Mouse (Mus musculus): ENCODE measurements around the gene AC124502.3.
"Not testable (repeated sequence)": the region's sequence is repeated elsewhere in the genome, so short reads cannot be mapped to it uniquely, and the experiment has no call there.

AC124502.3 gene

DNA sequence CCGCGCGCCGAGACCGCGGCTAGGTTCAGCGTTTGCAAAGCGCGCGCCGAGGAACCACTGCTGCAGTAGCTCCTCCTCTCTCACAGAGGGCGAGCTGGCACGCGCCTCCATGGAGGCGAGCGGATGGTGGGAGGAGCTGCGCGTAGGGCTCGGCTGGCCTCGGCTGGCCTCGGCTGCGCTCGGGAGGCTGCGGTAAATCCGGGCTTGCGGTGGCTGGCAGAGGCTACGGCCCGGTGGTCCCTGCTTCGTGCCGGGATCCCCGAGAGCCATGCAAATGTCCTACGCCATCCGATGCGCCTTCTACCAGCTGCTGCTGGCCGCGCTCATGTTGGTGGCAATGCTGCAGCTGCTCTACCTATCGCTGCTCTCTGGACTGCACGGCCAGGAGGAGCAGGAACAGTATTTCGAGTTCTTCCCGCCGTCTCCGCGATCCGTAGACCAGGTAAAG is at the start of gene AC124502.3, which contains the start of gene B4gat1:
Gene AC124502.3, plus strand, starts transcription at position 183 of the 448 bp plus-strand sequence.
Gene B4gat1, plus strand, starts transcription at position 118 of the 448 bp plus-strand sequence.
- DNase-seq (ENCODE audit: low spot score in 2 of 2): peak; percentile 71 to 89

DNA sequence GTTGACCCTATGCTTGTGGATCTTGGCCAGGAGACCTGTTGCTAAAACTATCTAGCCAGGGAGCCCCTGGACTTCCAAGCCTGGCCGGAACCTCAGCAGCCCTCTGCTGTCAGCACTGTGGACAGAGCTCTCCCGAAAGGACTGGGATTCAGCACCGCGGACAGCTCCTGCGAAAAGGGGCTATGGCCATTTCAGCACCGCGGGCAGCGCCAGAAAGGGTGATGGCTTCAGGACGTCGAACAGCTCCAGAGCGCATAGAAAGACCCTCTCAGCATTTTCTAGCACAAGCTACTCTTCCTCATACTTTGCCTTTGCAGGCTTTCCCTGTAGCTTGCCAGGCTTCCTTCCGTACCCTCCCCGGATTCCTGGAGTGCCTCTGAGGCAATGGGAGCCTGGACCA is 49.7 kb upstream of the AC124502.3 start:
- DNase-seq (ENCODE audit: low spot score in 2 of 2): peak in 1 of 2 experiments; percentile 70

DNA sequence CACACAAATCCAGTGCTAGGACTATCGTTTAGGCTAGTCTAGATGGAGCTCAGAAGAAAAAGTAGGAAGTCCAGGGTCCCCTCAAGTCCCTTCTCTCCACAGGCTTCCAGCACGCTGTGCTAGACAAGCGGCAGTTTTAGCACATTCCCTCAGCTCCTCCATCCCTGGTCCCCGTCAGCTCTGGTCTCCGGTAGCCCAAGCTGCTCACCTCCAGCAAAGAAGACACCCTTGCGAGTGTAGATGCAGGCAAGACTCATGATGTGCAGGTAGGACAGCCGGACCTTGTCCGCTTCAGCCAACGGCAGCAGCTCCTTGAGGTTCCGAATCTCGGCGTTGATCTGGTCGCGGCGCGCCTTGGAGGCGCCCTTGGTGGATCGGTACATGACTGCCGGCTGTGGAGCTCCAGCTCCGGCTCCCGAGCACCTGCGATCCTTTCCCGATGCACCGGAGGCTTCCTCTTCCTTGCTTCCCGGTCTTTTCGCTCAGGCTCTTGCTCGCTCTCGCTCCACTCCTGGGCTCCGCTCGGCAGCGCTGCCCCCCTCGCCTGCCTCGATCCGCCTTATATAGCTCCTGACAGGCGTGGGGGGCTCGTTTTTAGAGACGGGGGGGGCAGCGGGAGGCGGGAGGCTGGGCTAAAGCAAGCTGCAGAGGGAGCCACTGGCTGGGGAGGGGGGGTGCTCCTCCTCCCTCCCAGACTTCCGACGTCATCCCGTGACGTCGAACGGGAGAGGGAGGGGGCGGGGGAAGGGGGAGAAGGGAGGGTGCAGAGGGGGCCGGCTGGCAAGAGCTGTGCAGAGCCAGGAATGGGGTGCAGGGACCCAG is 49.0 kb upstream of the AC124502.3 start:
- peak in 1 of 2 experiments; percentile 81 for DNase-seq (ENCODE audit: low spot score in 2 of 2)

DNA sequence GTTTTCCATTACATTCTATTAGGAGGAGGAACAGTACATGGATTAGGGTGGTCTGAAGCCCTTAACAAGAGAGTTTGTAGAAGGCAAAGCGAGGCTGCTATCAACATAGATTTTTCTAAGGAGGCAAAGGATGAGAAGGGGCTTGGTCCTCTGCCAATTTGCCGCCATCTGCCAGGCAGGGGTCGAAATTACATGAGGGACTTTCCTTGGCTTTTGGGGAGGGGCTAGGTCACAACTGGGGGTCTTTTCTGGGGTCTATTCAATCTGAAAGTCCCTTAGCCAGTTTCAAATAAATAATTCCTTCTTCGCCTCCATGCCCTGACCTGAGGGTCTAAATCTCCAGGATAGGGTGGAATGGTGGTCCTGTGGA is 48.5 kb upstream of the AC124502.3 start, which contains the start of gene Npas4:
Gene Npas4, minus strand, starts transcription at position 61 of the 370 bp plus-strand sequence.
- DNase-seq (ENCODE audit: low spot score in 2 of 2): no peak

DNA sequence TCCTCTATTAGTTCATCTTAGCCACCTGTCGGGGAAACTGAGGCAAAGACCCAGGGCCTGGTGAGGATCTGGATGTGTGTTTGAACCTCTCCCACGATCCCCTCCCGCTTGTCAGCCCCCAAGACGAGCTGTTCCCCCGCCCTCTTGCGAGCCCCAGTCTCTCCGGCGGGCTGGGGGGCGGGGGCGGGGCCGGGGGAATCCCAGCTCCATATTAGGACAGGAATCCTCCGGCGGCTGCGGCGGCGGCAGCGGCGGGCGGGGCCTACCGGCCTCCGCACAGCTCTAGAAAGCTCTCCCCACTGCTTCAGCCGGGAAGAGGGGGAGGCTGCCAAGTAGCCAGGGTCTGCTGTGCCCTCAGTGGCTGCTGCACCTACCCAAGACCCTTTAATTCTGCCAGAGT is 48.0 kb upstream of the AC124502.3 start:
- DNase-seq (ENCODE audit: low spot score in 2 of 2): no peak

DNA sequence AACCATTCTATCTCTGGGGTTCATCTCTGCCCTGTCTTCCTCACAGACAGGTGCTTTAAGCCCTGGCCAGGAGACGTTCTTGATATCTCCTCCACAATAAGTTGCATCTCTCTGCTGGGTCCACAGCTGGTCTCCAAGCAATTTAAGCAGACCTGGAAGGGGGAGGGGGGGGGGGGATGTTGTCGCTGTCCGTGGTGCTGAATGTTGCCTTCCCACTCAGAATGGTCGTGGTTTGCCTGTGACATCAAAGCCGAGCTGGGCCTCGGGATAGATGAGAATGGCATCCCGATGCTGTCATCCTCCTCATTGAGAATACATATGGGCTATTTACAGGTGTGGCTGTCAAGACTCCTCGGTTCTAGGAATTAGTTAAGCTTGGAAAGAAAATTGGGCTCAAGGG is 46.3 kb upstream of the AC124502.3 start:
- DNase-seq (ENCODE audit: low spot score in 2 of 2): no peak

DNA sequence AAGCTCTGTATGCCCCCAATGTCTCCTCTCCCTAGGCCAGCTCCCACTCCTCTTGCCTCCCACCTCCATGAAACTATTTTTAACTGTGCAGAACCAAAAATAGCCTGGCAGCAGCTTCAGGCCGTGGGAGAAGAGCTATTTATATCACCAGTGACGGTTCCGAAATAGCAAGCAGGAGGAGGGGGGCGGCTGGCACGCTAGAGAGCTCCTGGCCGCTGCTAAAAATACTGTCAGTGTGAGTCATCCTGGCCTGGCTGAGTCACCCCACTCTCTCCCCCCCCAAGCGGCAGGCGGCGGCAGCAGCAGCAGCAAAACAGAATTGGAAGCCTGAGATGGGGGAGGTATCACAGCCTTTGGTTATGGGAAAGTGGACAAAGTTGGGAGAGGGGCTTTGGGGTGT is 45.8 kb upstream of the AC124502.3 start:
- peak; percentile 82 to 92 for DNase-seq (ENCODE audit: low spot score in 2 of 2)

DNA sequence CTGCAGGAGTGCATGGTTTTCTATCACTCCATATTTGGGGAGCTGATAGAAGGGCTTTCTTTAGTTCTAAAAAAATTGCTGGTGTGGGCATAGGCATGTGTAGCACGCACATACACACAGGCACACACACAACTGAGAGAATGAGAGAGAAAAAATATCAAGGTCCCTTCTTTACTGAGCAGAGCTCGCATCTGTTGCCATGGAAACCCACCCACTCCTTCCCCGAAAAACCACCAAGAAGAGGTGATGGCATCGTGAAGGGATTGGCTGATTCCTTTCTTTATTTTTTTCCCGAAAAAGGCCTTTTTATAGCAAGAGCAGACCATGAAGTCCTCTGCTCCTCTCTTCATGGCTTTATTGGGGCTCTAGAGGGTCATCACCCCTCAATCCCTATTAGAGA is 44.6 kb upstream of the AC124502.3 start:
- peak; percentile 85 to 92 for DNase-seq (ENCODE audit: low spot score in 2 of 2)

DNA sequence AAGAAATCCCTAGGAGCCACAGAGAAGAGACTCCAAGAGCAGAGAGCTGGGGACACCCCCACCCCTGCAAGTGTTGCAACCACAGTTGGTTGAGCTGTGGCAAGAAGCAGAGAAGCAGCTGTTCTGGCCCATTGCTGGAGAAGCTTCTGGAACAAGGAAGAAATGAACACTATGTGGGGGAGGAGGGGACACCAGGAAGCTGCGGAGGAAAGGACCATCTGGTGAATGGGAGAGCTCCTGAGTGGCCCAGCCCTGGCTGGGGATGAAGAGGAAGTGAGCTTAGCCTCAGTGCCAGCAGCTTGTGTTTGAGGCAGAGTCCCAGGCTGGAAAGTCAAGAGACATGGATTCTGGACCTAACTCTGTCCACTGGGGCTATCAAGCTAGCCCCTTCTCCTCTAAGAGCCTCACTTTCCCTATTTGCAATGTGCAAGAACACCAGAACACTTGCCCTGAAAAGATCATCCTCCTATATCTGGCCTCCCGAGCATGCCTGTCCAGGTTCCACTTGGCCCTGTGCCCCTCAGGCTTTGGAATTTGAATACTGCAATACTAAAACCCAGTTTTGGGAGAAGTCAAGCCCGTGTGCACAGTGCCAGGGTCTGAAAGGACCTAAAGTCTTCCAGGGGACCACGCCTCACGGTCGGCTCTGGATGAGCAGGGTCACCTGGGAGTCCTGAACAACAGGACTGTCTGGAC is 39.1 kb upstream of the AC124502.3 start:
- DNase-seq (ENCODE audit: low spot score in 2 of 2): peak; percentile 70 to 72

DNA sequence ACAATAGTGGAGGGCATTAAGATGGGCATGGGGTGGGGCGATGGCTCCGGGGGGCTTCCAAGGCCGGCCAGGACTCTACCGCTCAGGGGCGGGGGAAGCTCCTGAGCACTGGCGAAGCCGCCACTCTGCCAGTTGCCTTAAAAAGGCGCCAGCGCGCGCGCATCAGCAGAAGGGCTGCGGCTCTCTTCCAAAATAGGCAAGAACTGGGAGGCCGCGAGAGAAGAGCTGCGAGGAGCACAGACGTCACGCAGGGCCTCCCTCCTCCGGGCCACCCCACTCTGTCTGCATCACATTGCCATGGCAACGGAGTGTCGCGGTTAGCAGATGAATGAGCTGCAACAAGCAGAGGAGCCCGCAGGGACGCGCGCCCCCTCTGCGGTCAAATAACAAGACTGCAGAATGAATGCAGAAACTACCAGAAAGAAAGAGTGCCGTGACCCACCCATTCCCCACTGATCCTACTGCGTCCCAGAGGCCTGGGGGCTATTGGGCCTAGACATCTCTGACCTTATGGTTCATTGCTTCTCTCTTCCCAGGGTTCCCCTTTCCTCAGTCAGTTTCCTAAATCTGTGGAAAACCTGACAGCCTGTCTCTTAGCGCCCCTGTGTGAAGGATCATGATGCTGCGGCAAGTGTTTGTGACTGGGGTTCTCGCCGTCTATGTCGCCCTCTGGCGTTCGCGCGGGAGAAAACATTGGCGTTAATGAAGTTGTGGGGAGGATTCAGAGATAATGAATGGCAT is 36.9 kb upstream of the AC124502.3 start:
- peak; percentile 97 for DNase-seq (ENCODE audit: low spot score in 2 of 2)

DNA sequence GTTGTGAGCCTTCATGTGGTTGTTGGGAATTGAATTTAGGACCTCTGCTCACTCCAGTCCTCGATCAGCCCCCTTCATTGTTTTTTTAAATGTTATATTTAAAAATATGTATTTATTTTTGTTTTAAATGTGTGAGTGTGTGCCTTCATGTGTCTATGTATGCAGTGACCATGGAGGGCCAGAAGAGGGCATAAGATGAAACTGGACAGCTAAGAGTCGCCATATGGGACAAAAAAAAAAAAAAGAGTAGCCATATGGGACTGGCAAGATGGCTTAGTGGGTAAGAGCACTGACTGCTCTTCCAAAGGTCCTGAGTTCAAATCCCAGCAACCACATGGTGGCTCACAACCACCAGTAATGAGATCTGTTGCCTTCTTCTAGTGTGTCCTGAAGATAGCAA is 35.0 kb upstream of the AC124502.3 start:
- not testable (repeated sequence) for DNase-seq (ENCODE audit: low spot score in 2 of 2)

DNA sequence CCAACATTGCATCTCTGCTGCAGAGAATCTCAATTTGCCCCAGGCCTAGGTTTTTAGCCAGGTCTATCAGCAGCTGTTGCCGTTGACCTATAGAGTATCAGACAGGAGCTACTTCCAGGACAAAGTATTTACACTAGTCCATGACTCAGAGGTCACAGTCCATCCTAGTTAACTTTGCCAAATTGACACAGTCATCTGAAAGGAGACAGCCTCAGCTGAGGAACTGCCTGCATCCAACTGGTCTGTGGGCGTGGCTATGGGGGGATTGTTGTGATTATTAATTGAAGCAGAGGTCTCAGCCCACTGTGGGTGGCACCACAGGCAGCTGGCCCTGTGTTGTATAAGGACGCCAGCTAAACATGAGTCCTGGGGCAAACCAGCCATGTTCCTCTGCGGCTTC is 33.8 kb upstream of the AC124502.3 start:
- no peak for DNase-seq (ENCODE audit: low spot score in 2 of 2)

DNA sequence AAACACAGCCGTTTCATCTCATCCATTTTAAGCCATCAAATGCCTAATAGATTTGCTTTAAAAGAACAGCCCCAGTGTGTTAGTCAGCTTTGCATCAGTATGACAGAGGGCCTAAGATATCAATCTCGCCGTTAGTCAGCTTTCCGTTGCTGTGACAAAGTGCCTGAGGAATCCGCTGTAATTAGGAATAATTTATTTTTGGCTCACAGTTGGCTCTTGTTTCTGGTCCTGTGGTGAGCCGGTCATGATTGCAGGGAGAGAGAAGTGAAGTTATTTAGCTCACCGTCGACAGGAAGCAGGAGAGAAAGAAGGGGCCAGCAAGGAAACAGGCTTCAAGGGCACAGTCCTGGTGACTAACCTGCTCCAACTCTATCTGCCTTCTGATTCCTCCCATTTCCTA is 25.6 kb upstream of the AC124502.3 start:
- DNase-seq (ENCODE audit: low spot score in 2 of 2): no peak

DNA sequence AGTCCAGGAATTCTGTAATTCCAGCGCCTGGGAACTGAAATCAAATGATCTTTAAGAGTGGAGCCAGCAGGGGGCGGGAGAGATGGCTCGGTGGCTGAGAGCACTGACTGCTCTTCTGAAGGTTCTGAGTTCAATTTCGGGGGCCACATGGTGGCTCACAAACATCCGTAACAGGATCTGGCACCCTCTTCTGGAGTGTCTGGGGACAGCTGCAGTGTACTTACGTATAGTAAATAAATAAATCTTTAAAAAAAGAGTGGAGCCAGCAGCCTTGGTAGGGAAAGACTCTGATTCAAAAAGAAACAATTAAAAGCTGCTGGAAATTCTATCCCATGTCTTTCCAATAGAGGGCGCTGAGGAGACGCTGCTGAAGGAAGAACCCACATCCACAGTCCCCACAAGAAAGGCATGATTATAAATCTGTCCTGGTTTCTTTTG is 23.7 kb upstream of the AC124502.3 start:
- no peak for DNase-seq (ENCODE audit: low spot score in 2 of 2)

DNA sequence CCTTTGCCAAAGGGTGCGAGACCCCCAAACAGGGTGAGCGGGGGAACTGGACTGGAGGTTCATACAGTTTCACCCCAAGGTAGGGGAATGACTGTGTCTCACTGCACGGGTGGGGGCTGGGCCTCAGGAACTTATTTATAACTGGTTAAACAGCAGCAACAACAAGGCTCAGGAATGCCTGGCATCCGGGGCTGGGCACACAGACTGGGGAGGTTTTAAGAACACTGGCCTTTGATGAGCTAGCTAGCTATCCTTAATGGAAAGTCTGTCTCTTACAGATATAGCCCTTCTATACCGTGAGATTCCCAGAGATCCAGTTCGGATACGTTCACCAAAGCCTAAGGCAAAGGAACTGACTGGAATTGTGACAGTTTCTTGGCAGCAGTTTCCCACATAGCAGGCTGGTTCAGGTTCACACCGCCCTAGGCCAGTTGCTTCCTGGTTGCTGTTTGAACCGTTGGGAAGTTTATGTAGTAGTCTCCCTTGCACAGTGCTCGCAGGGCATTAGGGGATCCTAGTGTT is 22.4 kb upstream of the AC124502.3 start:
- no peak for DNase-seq (ENCODE audit: low spot score in 2 of 2)

DNA sequence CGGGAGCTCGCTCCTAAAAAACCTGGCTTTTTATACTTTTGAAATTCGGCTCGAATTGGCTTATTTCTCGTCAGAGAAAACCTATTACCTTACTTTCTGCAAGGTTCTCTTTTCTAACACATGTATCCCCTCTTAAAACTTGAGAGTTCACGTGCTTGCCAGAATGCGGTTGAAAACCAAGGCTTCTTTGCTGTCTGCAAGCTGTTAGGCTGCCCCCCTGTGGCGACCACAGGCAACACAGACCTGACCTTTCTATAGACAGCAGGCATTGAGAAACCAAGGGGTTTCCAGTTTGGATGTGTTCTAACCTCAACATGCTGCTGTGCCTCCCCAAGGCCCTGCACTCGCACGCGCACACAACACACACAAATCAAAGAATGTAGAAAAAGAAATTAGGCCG is 21.9 kb upstream of the AC124502.3 start:
- DNase-seq (ENCODE audit: low spot score in 2 of 2): peak in 1 of 2 experiments; percentile 56

DNA sequence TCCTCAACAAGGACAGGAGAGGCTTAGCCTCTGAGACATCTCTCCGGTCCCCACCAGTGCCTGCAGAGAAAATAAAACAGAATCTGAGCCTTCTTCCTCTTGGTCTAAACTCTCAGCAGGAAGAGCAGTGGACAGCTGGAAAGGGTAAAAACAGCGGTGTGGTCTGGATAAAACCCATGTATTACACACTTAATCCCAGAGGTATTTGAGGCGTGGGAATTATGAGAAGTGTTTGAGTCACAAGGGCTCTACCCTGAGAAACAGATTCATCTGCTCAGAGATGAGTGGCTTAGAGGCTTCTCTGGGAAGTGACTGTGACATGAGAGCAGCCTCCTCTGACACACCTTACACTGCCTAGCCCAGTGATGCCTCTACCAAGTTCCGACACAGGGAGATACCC is 21.1 kb upstream of the AC124502.3 start:
- no peak for DNase-seq (ENCODE audit: low spot score in 2 of 2)

DNA sequence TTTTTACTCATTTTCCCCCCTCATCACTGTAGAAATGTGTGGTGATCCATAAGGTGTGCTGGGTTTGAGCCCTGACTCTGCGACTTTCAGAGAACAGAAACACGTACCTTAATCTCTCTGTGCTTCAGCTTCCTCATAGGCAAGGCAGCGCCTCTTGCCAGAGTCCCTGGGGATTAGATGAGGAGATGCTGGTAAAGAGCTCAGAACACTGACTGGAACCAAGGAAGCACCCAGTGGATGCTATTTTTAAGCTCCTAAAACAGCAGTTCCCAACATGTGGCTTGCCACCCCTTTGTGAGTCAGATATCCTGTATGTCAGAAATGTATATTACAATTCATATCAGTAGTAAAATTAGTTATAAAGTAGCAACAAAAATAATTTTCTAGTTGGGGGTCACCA is 20.5 kb upstream of the AC124502.3 start:
- no peak for DNase-seq (ENCODE audit: low spot score in 2 of 2)

DNA sequence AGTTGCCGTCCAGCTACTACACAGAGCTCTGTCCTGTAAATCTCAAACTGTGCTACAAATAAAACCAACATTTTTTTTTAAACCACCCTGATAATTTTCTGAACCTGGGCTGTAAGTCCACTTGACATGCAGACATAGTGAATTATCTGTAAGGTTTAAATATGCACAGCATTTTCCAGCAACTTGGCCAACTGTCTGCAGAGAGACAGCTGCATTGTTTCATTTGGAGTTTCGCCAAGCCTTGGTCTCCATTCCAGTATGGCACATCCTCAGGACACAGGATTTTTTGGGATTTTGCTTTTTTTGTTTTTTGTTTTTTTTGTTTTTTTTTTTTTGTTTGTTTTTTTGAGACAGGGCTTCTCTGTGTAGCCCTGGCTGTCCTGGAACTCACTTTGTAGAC is 17.3 kb upstream of the AC124502.3 start:
- DNase-seq (ENCODE audit: low spot score in 2 of 2): no peak

DNA sequence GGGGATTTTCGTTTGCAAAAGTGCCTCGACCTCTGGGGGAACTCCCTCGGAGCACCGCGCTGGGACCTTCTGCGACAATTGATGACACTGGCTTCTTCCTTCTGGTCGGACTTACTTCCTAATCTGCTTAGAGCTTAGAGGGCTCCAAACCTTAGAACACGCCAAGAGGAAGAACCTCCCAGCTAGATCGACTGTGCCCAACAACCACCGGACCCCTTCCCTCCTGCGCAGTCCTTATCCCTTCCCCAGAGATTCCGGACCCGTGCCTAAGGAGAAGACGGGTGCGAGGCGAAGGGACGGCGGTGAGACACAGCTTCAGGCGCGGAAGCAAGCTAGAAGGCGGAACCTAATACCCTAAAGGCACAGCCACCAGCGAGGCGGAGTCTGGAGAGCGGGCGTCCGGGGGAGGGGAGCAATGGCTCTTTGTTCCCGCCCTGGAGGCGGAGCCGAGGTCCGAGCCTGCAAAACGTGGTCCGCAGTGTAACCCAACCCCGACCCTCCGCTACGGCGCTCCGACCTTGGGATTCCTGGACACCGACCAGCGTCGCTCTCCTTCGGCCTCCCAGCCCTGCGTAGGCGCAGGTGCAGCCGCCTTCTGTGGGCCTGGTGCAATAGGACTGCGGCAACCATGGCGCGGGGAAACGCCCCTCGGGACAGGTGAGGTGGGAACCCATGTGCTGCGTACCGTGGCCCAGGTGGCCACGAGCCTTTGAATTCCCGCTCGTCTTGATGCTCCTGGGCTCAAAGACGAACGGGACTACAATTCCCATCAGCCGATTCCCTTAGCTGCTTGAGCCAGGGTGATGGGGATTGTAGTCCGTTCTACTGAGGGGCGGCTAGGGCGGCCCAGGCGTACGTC is 14.8 kb upstream of the AC124502.3 start, which contains the start of gene Slc29a2:
Gene Slc29a2, plus strand, starts transcription at position 240 of the 859 bp plus-strand sequence.
- peak; percentile 78 to 89 for DNase-seq (ENCODE audit: low spot score in 2 of 2)

DNA sequence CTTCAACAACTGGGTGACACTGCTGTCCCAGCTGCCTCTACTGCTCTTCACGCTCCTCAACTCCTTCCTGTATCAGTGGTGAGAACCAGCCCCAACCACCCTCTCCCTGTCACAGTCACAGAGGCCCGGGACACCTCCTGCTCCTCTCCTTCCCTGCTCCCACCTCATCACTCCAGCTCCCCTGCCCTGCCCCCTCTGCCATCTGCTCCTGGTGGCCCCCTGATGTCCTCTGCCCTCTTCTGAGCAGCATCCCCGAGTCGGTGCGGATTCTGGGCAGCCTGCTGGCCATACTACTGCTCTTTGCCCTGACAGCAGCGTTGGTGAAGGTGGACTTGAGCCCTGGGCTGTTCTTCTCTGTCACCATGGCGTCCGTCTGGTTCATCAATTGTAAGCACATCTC is 12.6 kb upstream of the AC124502.3 start:
- no peak for DNase-seq (ENCODE audit: low spot score in 2 of 2)
